Mouse (Mus musculus) Muller cell, postnatal 12 days (primary cell): ENCODE results near the gene Gsta2.
"Not testable (repeated sequence)": the region's sequence is repeated elsewhere in the genome, so short reads cannot be mapped to it uniquely, and the experiment has no call there.

ENCODE experiments used
- DNase-seq: peaks from one replicate; pipeline ENCODE4 v3.0.0-alpha.2; 2015; ENCODE audit errors: inconsistent ontology term

Gene Gsta2

DNA sequence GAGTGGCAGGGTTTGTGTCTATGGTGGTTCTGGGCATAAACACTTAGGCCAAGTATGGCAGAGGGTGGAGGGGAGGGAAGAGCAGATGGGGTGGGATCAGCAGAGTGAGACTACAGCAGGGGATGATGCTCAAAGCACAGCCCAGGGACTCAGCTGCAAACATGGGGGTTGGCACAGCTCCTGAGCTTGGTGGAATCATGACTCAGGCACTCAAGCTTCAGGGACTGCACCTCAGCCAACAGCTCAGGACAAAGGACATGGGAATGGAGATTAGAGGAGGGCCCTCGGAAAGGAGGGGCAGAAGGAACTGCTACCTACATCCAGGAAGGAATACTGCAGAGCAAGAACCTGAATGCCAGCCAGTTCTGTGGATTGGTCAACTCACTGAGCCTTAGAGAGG lies 56.4 kb downstream of the Gsta2 start:
- not testable (repeated sequence) for DNase-seq

GRCm38 (mm10) chr9:78298232-78298631 lies 57.4 kb downstream of the Gsta2 start:
- peak; percentile 17 for DNase-seq

DNA sequence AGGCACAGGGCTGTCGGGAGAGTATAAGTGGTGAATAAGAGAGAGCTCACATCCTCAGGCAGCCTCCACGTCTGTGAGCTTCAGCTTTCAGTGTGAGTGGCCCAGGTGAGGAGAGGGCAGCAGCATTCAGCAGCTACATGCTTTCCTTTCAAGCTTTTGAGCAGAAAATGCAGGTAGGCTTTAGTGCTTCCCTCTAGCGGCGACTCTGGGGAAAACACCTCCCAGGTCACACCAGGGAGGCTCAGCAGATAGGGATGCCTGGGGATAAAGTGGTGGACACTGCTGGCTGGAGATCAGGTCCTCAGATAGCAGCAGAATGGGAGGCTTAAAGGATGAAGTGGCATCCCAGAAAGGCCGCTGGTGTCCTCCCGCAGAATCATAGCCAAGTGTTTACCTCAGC lies 59.5 kb downstream of the Gsta2 start:
- DNase-seq: peak; percentile 22

DNA sequence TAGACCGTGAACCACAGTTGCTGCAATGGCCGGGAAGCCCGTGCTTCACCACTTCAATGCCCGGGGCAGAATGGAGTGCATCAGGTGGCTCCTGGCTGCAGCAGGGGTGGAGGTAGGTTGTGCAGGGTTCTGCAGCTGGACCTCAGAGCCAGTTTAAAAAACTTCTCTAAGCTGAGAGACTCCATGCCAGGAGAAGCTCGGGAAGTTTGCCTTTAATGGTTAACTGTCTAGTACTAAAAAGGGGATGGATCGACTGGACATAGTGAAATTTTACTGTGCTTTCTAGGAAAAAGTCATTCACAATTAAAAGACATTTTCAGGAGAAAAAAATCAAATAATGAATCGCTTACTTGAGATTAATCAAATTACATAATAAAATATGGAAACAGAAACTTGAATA lies 60.8 kb downstream of the Gsta2 start:
- DNase-seq: not testable (repeated sequence)

DNA sequence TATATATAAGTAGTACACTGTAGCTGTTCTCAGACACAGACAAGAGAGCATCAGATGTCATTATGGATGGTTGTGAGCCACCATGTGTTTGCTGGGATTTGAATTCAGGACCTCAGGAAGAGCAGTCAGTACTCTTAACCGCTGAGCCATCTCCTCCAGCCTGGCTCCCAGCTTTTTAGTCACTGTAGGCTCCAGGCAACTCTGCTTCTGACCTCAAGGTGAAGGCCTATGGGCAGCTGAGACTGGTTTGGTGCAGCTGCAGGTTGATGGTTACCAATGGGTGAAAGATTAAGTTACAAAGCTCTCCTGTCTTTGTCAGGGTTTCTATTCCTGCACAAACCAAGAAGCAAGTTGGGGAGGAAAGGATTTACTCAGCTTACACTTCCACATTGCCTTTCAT lies 61.9 kb downstream of the Gsta2 start:
- not testable (repeated sequence) for DNase-seq

- DNase-seq: not testable (repeated sequence)
These were observed 63.1 kb downstream of the Gsta2 start for GRCm38 (mm10) chr9:78292462-78292861.

- DNase-seq: not testable (repeated sequence)
These were observed 65.9 kb downstream of the Gsta2 start, which contains the start of gene Gm10639 for GRCm38 (mm10) chr9:78289723-78290122. Gene Gm10639, plus strand, starts transcription at chr9:78289923.

- not testable (repeated sequence) for DNase-seq
These were observed 66.5 kb downstream of the Gsta2 start for GRCm38 (mm10) chr9:78289063-78289462.

DNA sequence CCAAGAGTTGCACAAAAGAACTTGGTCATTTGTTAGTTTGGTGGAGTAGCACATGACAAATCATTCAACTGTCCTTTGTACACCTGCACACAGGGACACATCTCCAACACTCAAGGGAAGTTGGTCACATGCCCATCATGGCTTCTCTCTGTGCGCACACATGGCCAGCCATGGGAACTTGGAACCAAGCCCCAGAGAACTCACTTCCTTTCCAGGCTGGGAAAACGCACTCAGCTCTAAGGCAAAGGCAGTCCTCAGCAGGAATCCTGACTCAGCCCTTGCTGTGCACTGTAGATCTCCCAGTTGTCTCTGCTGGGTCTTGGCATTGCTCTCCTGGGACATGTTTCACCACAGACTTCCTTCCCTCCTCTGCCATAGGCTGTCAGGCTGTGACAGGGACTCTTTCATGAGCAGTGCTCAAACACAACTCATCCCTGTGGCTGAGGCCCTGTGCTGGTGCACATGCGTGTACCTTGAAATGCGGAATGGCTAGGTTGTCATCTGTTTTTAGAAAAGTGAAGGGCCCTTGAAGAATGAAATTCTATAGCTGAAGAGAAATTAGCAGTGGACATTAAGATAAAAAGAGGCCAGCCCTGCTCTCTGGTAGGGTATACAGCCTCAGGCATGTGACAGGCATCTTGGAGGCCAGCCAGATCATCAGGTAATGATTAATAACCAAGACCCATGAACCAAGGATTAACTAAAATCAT lies 73.4 kb downstream of the Gsta2 start:
- DNase-seq: not testable (repeated sequence)
